ENCODE assay signal across 8 mouse cellular contexts in genomic region chr8:109706076-109706873, GRCm38 (mm10). TPM values are rescaled to one million over a fixed set of nuclear protein-coding genes. Genes with fewer than 3 reads are reported as not detected.
A peak's percentile ranks its signal among the peaks of the same experiment; 100 is the strongest.
DNase-seq lines count a peak whose midpoint lies in the region; ATAC-seq lines count a peak whose summit lies in the region.

No protein-coding gene starts in this region.

- peak overlapping the region; percentile 93 for H3K4me3 ChIP-seq in embryonic facial prominence, embryonic 12.5 days
- peak overlapping the region; percentile 96 for H3K4me3 ChIP-seq in hindbrain, embryonic 16.5 days (ENCODE audit: low read length)
- H3K4me3 ChIP-seq in stomach, embryonic 15.5 days (replicated peaks): peak overlapping the region; percentile 98

- peaks cover 29% of the 10 kb centered on the region for H3K4me1 ChIP-seq in embryonic facial prominence, embryonic 12.5 days
- H3K4me1 ChIP-seq in hindbrain, embryonic 16.5 days (ENCODE audit: control insufficient read depth, insufficient read depth, low read depth, low read length): peaks cover 27% of the 10 kb centered on the region
- peaks cover 22% of the 10 kb centered on the region for H3K4me1 ChIP-seq in stomach, embryonic 15.5 days

- peak overlapping the region; percentile 96 for H3K9ac ChIP-seq in embryonic facial prominence, embryonic 12.5 days
- peak overlapping the region; percentile 100 for H3K9ac ChIP-seq in hindbrain, embryonic 16.5 days (ENCODE audit: low read depth, low read length)
- peak overlapping the region; percentile 98 for H3K9ac ChIP-seq in stomach, embryonic 15.5 days

- intact Hi-C loops in heart, postnatal 25 days (cut with DNase I): no loop called here

- WGBS in embryonic facial prominence, embryonic 12.5 days: 2% methylated on average over 22 of the region's 30 CpGs
- WGBS in hindbrain, embryonic 16.5 days: 1% methylated on average over 24 of the region's 30 CpGs
- under 1% methylated on average over 25 of the region's 30 CpGs for WGBS in stomach, embryonic 15.5 days

- H3K36me3 ChIP-seq in embryonic facial prominence, embryonic 12.5 days: peaks cover 34% of the 10 kb centered on the region
- peaks cover 22% of the 10 kb centered on the region for H3K36me3 ChIP-seq in hindbrain, embryonic 16.5 days (ENCODE audit: control insufficient read depth, insufficient read depth, low read length)
- H3K36me3 ChIP-seq in stomach, embryonic 15.5 days: peaks cover 21% of the 10 kb centered on the region

- peak; percentile 90 for DNase-seq in heart, adult 11 months
- no peak for DNase-seq in heart, postnatal 25 days (ENCODE audit: low spot score)
- DNase-seq in ES-CJ7 (ENCODE audit: low read depth, low spot score): peak; percentile 40
- DNase-seq in lung, postnatal 10 days: peak; percentile 10
- DNase-seq in frontal cortex, postnatal 14 days (ENCODE audit: low spot score in 2 of 2): no peak

- ATAC-seq in embryonic facial prominence, embryonic 12.5 days (ENCODE audit: insufficient number of reproducible peaks, insufficient read depth, low FRiP score, low TSS enrichment): peak; percentile 7; the same call in 1 of the 2 replicates
- peak; percentile 49 for ATAC-seq in hindbrain, embryonic 16.5 days
- ATAC-seq in stomach, embryonic 15.5 days (ENCODE audit: insufficient read depth, low FRiP score, low read depth): peak; percentile 20; the same call in 1 of the 2 replicates

- peak overlapping the region; percentile 87 for H3K4me2 ChIP-seq in embryonic facial prominence, embryonic 12.5 days (replicated peaks)
- H3K4me2 ChIP-seq in hindbrain, embryonic 16.5 days (ENCODE audit: low read length): peak overlapping the region; percentile 87
- H3K4me2 ChIP-seq in stomach, embryonic 15.5 days: peak overlapping the region; percentile 81

- H3K9me3 ChIP-seq in embryonic facial prominence, embryonic 12.5 days: no peaks in the 10 kb centered on the region
- no peaks in the 10 kb centered on the region for H3K9me3 ChIP-seq in hindbrain, embryonic 16.5 days (ENCODE audit: control insufficient read depth, low read length)
- no peaks in the 10 kb centered on the region for H3K9me3 ChIP-seq in stomach, embryonic 15.5 days

- H3K27ac ChIP-seq in embryonic facial prominence, embryonic 12.5 days: peak overlapping the region; percentile 96
- peak overlapping the region; percentile 98 for H3K27ac ChIP-seq in hindbrain, embryonic 16.5 days (ENCODE audit: low read depth, low read length)
- peak overlapping the region; percentile 57 for H3K27ac ChIP-seq in stomach, embryonic 15.5 days

- H3K27me3 ChIP-seq in embryonic facial prominence, embryonic 12.5 days: no peaks in the 10 kb centered on the region
- no peaks in the 10 kb centered on the region for H3K27me3 ChIP-seq in hindbrain, embryonic 16.5 days (replicated peaks; ENCODE audit: control insufficient read depth, insufficient read depth, low read length)
- no peaks in the 10 kb centered on the region for H3K27me3 ChIP-seq in stomach, embryonic 15.5 days (replicated peaks)

RNA-seq across cellular contexts. Expression of gene Zfp821, which starts 0.9 kb away (rescaled TPM):
- total RNA-seq in heart, postnatal 25 days (2021): 1 to 10 TPM; 6.1 to 7.3 TPM
- polyA plus RNA-seq in embryonic facial prominence, embryonic 12.5 days (2016; fragmentation: Nextera tagmentation; extraction: Ambion mirVana): 58.2 and 60.6 TPM in 2 replicates
- polyA plus RNA-seq in hindbrain, embryonic 16.5 days (2015; fragmentation: Nextera tagmentation; extraction: Ambion mirVana): 58.7 and 63.2 TPM in 2 replicates
- 21.4 and 22.6 TPM in 2 replicates for polyA plus RNA-seq in stomach, embryonic 15.5 days (2015; fragmentation: Nextera tagmentation; extraction: Ambion mirVana)

RNA-seq across cellular contexts. Expression of gene Ist1, which starts 13.2 kb away (rescaled TPM):
- 10 to 100 TPM; 36.7 to 45.7 TPM for total RNA-seq in heart, postnatal 25 days (2021)
- polyA plus RNA-seq in embryonic facial prominence, embryonic 12.5 days (2016; fragmentation: Nextera tagmentation; extraction: Ambion mirVana): 157 and 165 TPM in 2 replicates
- 132 and 147 TPM in 2 replicates for polyA plus RNA-seq in hindbrain, embryonic 16.5 days (2015; fragmentation: Nextera tagmentation; extraction: Ambion mirVana)
- polyA plus RNA-seq in stomach, embryonic 15.5 days (2015; fragmentation: Nextera tagmentation; extraction: Ambion mirVana): 129 and 135 TPM in 2 replicates

RNA-seq across cellular contexts. Expression of gene Atxn1l, which starts 31.3 kb away (rescaled TPM):
- total RNA-seq in heart, postnatal 25 days (2021): 10 to 100 TPM; 20.1 to 20.5 TPM
- 9.3 and 9.6 TPM in 2 replicates for polyA plus RNA-seq in embryonic facial prominence, embryonic 12.5 days (2016; fragmentation: Nextera tagmentation; extraction: Ambion mirVana)
- polyA plus RNA-seq in hindbrain, embryonic 16.5 days (2015; fragmentation: Nextera tagmentation; extraction: Ambion mirVana): 3.9 and 4.0 TPM in 2 replicates
- polyA plus RNA-seq in stomach, embryonic 15.5 days (2015; fragmentation: Nextera tagmentation; extraction: Ambion mirVana): 6.2 and 6.8 TPM in 2 replicates

Comparison
In these comparisons a context has a peak if more than half of its experiments do, and no peak if none do; other contexts are left out.
1. DNase-seq: peak in heart, adult 11 months (single experiment), ES-CJ7 (single experiment) and lung, postnatal 10 days (single experiment); none in heart, postnatal 25 days (single experiment) and frontal cortex, postnatal 14 days (0 of 2).
2. Peak in every context shown above with its lines, with median percentiles within 50 percentile points of each other: ATAC-seq, H3K27ac ChIP-seq, H3K4me2 ChIP-seq, H3K4me3 ChIP-seq and H3K9ac ChIP-seq.